Mouse (Mus musculus) thymus, adult 2 months (tissue): ENCODE results near the gene Zfp212.

Experiments
- CTCF ChIP-seq: fragments of 200-500 bp; IDR thresholded peaks from 2 replicates; pipeline ENCODE4 v1.5.1; 2012; ENCODE audit warnings: mild to moderate bottlenecking, control low read depth, low read length, moderate library complexity, borderline replicate concordance; ENCODE audit not compliant: control insufficient read depth, poor library complexity, insufficient read depth; ENCODE audit errors: extremely low read depth
- POLR2A ChIP-seq: fragments of 200-500 bp; IDR thresholded peaks from 2 replicates; pipeline ENCODE4 v1.6.1; 2012; ENCODE audit warnings: mild to moderate bottlenecking, low read length, control low read depth, moderate library complexity; ENCODE audit not compliant: control insufficient read depth, poor library complexity, insufficient read depth; ENCODE audit errors: extremely low read depth

DNA sequence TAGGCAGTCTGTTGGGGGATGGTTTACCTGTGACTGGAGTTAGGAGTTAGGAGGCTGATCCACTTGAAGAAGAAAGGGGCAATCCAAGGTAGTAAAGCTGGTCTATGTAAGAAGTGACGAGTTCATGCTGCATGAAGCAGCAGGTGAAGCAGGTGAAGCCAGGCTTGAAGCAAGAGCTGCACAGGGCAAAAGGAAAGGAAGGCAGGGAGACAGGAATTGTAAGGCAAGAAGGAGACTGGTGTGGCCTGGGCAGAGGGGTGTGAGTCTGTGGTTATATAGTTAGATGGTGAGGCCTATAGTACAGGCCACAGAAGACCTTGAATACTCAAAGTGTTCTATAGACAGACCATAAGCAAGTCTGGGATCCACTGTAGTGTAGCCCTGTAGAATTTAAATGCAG is 11.3 kb upstream of the Zfp212 start:
- TF ChIP-seq POLR2A (no peak), CTCF (no peak)
